Mouse (Mus musculus): ENCODE results near the gene Ticrr. TPM values are rescaled to one million over a fixed set of nuclear protein-coding genes. Genes with fewer than 3 reads are reported as not detected.
A peak's percentile ranks its signal among the peaks of the same experiment; 100 is the strongest.

Ticrr gene
- polyA plus RNA-seq, 1 experiment from 2014 or later = 11.6 TPM

- H3K27ac ChIP-seq = no peak overlapping the region
- ATAC-seq (replicated peaks; ENCODE audit: low FRiP score) = no peak
- no peak overlapping the region for H3K4me3 ChIP-seq (replicated peaks)
- WGBS = 82% methylated on average over 16 of the region's 16 CpGs
- H3K9me3 ChIP-seq (replicated peaks) = no peaks in the 10 kb centered on the region
- no peaks in the 10 kb centered on the region for H3K27me3 ChIP-seq
- no peaks in the 10 kb centered on the region for H3K4me1 ChIP-seq
- peaks cover 83% of the 10 kb centered on the region for H3K36me3 ChIP-seq
- H3K4me2 ChIP-seq = no peak overlapping the region
- H3K9ac ChIP-seq = no peak overlapping the region
Observed at GRCm38 (mm10) chr7:79702755-79703154, 42.8 kb downstream of the Ticrr start.

DNA sequence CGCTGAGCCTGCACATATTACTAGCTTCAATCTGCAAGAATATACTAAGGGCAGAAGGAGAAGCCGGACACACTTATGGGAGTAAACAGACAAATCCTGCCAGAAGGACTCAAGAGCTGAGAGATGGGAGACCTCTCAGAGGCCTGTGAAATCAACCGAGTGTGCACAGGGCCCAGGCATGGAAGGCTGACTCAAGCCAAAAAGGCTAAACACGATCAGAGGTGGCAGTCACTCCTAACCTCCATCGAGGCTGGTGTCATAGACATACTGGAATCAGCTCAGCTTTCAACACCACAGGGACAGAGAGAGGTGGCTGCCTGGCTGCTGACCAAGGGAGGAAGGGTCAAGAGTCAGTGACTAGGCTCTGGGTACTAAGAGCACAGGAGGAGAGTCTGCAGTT is 45.2 kb downstream of the Ticrr start:
- H3K9ac ChIP-seq = no peak overlapping the region
- no peak overlapping the region for H3K4me2 ChIP-seq
- no peak overlapping the region for H3K27ac ChIP-seq
- no peak for ATAC-seq (replicated peaks; ENCODE audit: low FRiP score)
- H3K27me3 ChIP-seq = peaks cover 13% of the 10 kb centered on the region; the same call in 1 of the 2 replicates
- peaks cover 71% of the 10 kb centered on the region for H3K36me3 ChIP-seq
- WGBS = 87% methylated on average over 5 of the region's 5 CpGs
- no peak overlapping the region for H3K4me3 ChIP-seq (replicated peaks)
- no peaks in the 10 kb centered on the region for H3K9me3 ChIP-seq (replicated peaks)
- peaks cover 7% of the 10 kb centered on the region for H3K4me1 ChIP-seq

DNA sequence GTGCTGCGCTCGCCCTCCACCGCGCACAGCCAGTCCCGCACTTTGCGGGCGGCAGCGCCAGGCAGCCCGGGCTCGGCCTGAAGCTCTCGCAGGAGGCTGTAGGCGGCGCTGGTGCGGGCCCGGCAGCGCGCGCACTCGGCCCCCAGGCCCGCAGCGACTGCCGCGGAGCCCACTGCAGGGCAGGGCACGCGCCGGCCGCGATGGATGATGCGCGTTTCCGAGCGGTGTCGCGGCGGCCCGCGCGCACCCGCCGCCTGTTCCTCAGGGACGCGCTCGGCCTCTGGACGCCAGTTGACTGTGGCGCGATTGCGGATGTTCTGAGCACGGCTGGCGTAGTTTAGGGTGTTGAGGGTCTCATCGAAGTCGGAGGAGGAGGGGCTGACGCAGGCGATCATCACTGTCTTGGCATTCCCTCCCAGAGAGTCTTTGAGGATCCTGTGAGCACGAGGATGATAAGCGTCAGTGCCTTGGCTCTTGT is 50.2 kb downstream of the Ticrr start:
- Histone ChIP-seq H3K9ac (peak overlapping the region; percentile 51), H3K4me2 (peak overlapping the region; percentile 85), H3K27me3 (peaks cover 28% of the 10 kb centered on the region), H3K4me3 (replicated peaks) (peak overlapping the region; percentile 50), H3K27ac (no peak overlapping the region), H3K36me3 (peaks cover 26% of the 10 kb centered on the region), H3K9me3 (replicated peaks) (no peaks in the 10 kb centered on the region), H3K4me1 (peaks cover 20% of the 10 kb centered on the region)
- WGBS = 1% methylated on average over 55 of the region's 55 CpGs
- peak; percentile 50; the same call in 1 of the 2 replicates for ATAC-seq (replicated peaks; ENCODE audit: low FRiP score)

DNA sequence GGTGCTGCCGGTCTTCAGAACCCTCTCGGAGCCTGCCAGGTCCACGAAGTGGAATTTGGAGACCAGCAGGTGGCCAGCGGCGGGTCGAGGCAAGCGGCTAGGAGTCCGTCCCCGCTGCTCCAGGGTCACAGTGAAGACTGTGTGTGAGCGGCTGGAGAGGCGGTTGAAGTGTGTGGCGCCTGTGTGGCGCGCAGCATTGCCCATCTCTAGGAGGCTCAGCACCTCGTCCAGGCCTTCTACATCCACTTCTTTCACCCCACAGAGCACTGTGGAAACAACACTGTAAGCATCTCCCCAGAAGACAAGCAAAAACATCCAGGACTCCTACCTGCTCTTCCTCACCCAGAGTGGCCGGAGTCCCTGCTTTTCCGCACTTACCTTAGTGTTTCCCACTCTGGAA is 50.8 kb downstream of the Ticrr start:
- Histone ChIP-seq H3K4me2 (peak overlapping the region; percentile 85), H3K4me3 (replicated peaks) (peak overlapping the region; percentile 50; the same call in 1 of the 2 replicates)
- WGBS = 47% methylated on average over 17 of the region's 17 CpGs

DNA sequence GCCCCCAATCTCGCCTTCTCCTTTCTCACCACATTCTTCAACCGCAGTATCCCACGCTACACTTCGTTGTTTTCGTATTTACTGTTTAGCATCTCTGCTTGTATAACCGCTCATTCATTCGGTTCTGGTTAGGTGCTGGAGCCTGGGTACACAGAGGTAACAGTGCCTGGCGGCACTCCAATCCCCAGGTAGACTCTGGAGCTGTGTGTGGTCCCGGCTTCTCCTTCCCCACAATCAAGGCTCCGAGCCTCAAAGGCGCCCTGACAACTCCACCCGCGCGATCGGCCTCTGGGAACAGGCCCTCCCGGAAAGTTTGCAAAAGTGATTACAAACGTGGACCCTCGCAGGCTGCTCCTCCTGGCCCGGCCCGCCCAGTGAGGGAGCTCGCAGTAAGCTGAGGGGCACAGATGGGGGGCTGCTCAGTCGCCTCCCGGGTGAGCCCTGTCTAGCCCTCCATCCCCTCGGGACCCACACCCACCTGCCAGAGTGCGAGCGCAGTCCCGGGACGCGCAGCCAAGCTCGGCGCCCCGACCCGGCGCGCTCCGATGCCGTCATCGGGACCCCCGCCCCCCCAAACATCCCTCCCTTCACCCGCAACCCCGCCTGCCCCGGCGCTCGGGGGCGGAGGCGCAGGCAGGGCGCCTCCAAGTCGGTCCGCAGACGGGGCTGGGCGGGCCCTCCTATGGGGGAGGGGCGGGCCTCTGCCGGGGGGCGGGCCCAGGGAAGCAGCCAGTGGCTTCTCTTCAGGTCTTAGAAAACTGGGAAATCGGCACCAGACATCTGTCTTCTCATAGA is 55.4 kb downstream of the Ticrr start, which contains the start of gene Kif7:
Gene Kif7, minus strand, starts transcription at position 534 of the 795 bp plus-strand sequence.
- Histone ChIP-seq H3K27me3 (peaks cover 29% of the 10 kb centered on the region), H3K36me3 (no peaks in the 10 kb centered on the region), H3K9me3 (replicated peaks) (no peaks in the 10 kb centered on the region), H3K9ac (peak within 1 kb of the TSS; percentile 83), H3K4me3 (replicated peaks) (peak within 1 kb of the TSS; percentile 86), H3K27ac (peak within 1 kb of the TSS; percentile 52; the same call in 1 of the 2 replicates), H3K4me2 (peak within 1 kb of the TSS; percentile 87), H3K4me1 (peaks cover 18% of the 10 kb centered on the region)
- under 1% methylated on average over 51 of the region's 55 CpGs for WGBS
- ATAC-seq (replicated peaks; ENCODE audit: low FRiP score) = peak; percentile 94

More for the DNA sequence above, 50.8 kb downstream of the Ticrr start:
- H3K4me1 ChIP-seq = peaks cover 20% of the 10 kb centered on the region
- H3K36me3 ChIP-seq = peaks cover 25% of the 10 kb centered on the region
- H3K27ac ChIP-seq = no peak overlapping the region
- no peaks in the 10 kb centered on the region for H3K9me3 ChIP-seq (replicated peaks)
- no peak overlapping the region for H3K9ac ChIP-seq
- H3K27me3 ChIP-seq = peaks cover 28% of the 10 kb centered on the region
- ATAC-seq (replicated peaks; ENCODE audit: low FRiP score) = no peak

DNA sequence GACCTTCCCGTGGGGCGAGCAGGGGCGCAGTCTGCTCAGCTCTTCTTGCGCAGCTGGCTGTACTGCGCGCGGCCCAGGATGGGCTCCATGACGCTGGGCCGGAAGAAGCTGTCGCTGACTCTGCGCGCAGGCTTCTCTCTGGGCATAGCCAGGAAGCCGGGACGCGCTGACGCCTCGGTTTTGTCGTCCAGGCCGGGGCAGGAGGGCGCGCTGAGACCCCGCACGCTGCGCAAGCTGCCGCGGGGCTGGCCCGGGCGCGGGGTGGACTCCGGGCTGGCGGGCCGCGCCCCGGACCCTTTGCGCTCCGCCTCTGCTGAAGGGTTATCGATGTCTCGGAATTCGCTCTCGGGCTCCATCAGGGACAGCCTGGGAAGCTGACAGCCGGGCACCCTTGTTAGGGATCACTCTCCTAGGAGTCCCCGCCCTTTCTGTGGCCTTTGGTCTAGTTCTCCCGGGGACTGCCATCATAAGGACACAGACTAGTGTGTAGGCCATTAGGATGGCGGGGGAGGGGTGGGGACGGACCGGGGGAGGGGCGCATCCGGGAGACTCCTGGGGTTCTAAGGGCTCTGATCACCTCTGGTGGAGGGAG is 61.5 kb downstream of the Ticrr start:
- WGBS = under 1% methylated on average over 48 of the region's 48 CpGs
- H3K27ac ChIP-seq = no peak overlapping the region

DNA sequence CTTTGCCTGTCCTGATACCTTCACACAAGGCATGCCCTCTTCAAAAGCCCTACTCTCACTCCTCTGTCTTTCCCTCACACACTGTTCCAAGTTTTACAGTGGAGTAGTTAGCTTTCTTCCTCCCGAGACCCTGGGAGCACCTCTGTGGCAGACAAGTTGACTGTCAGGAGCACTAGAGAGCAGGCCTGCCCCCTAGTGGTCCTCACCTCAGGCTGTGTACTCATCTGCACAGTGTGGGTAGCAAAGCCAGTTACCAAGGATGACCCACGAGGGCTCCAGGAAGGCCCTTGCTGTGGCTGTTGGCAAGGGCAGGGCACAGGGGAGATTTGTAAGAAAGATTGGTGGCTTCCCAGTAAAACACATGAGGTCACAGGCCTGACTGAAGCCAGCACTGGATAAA is 67.1 kb downstream of the Ticrr start:
- H3K27me3 ChIP-seq = peaks cover 29% of the 10 kb centered on the region
- H3K4me2 ChIP-seq = no peak overlapping the region
- H3K36me3 ChIP-seq = no peaks in the 10 kb centered on the region
- H3K9ac ChIP-seq = no peak overlapping the region
- 12% methylated on average over 2 of the region's 2 CpGs for WGBS
- H3K4me3 ChIP-seq (replicated peaks) = no peak overlapping the region
- no peak overlapping the region for H3K27ac ChIP-seq
- 0 out of 2 replicates have a peak, but pooled peaks cover 3% of the 10 kb centered on the region for H3K4me1 ChIP-seq
- no peak for ATAC-seq (replicated peaks; ENCODE audit: low FRiP score)
- H3K9me3 ChIP-seq (replicated peaks) = no peaks in the 10 kb centered on the region

More for the DNA sequence above, 61.5 kb downstream of the Ticrr start:
- Histone ChIP-seq H3K9ac (peak overlapping the region; percentile 65), H3K36me3 (no peaks in the 10 kb centered on the region), H3K4me3 (replicated peaks) (peak overlapping the region; percentile 65), H3K9me3 (replicated peaks) (no peaks in the 10 kb centered on the region), H3K4me1 (peaks cover 11% of the 10 kb centered on the region), H3K4me2 (peak overlapping the region; percentile 92), H3K27me3 (peaks cover 52% of the 10 kb centered on the region)
- ATAC-seq (replicated peaks; ENCODE audit: low FRiP score) = peak; percentile 76

DNA sequence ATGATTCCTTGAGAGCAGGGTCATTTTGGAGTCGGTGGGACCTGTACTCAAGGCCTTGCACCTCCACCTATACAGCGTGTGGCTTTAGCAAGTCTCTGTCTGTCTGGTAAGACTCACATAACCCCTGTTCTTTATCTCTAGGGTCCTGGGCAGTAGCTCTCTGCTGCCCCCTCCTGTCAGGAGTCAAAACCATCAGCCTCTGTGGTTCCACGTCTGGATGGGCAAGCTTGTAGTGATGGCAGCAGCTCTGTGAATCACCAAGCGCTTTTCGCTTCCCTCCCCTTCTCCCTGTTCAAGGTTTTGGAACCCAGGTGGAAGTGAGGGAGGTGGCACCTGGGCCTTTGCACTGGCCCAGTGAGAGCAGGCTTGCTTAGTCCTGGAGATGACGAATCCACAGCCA is 68.2 kb downstream of the Ticrr start:
- Histone ChIP-seq H3K27me3 (peaks cover 18% of the 10 kb centered on the region), H3K4me1 (0 out of 2 replicates have a peak, but pooled peaks cover 3% of the 10 kb centered on the region), H3K4me2 (no peak overlapping the region), H3K9ac (no peak overlapping the region), H3K9me3 (replicated peaks) (no peaks in the 10 kb centered on the region), H3K4me3 (replicated peaks) (no peak overlapping the region), H3K36me3 (no peaks in the 10 kb centered on the region), H3K27ac (no peak overlapping the region)
- 24% methylated on average over 6 of the region's 6 CpGs for WGBS
- 0 out of 2 replicates have a peak, but pooled peaks have one; percentile 19 for ATAC-seq (replicated peaks; ENCODE audit: low FRiP score)

DNA sequence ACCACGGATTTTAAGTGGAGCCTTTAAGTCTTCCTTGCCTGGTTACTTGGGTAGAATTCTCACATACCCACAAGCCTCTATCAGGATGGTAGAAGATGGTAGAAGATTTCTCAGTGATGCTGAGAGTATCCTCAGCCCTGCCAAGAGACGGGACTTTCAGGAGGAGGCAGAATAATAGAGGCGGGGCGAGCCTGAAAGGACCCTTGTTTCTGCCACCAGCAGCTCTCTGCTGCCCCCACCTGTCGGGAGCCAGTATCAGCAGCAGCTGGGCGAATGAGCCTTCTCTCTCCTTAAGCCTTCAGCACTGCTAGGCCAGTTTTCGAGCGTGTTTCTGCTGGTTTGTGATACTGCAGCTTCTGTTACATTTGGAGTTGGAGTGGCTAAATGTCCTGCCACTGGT is 69.2 kb downstream of the Ticrr start:
- H3K4me1 ChIP-seq = 0 out of 2 replicates have a peak, but pooled peaks cover 3% of the 10 kb centered on the region
- 7% methylated on average over 8 of the region's 8 CpGs for WGBS
- no peak overlapping the region for H3K9ac ChIP-seq
- ATAC-seq (replicated peaks; ENCODE audit: low FRiP score) = no peak
- H3K9me3 ChIP-seq (replicated peaks) = no peaks in the 10 kb centered on the region
- peaks cover 10% of the 10 kb centered on the region for H3K27me3 ChIP-seq
- H3K36me3 ChIP-seq = no peaks in the 10 kb centered on the region
- H3K27ac ChIP-seq = no peak overlapping the region
- no peak overlapping the region for H3K4me3 ChIP-seq (replicated peaks)
- no peak overlapping the region for H3K4me2 ChIP-seq

- H3K36me3 ChIP-seq = no peaks in the 10 kb centered on the region
- 70% methylated on average over 11 of the region's 11 CpGs for WGBS
- H3K4me1 ChIP-seq = 0 out of 2 replicates have a peak, but pooled peaks cover 3% of the 10 kb centered on the region
- H3K9ac ChIP-seq = no peak overlapping the region
- H3K27me3 ChIP-seq = peaks cover 10% of the 10 kb centered on the region
- no peaks in the 10 kb centered on the region for H3K9me3 ChIP-seq (replicated peaks)
- no peak for ATAC-seq (replicated peaks; ENCODE audit: low FRiP score)
- H3K4me3 ChIP-seq (replicated peaks) = no peak overlapping the region
- H3K4me2 ChIP-seq = no peak overlapping the region
- no peak overlapping the region for H3K27ac ChIP-seq
Observed at GRCm38 (mm10) chr7:79729743-79730370, 69.9 kb downstream of the Ticrr start.

GRCm38 (mm10) chr7:79731438-79731837 is 71.4 kb downstream of the Ticrr start:
- Histone ChIP-seq H3K9me3 (replicated peaks) (no peaks in the 10 kb centered on the region), H3K9ac (no peak overlapping the region), H3K4me3 (replicated peaks) (no peak overlapping the region), H3K27me3 (peaks cover 4% of the 10 kb centered on the region), H3K4me2 (no peak overlapping the region), H3K4me1 (0 out of 2 replicates have a peak, but pooled peaks cover 3% of the 10 kb centered on the region), H3K27ac (no peak overlapping the region), H3K36me3 (0 out of 2 replicates have a peak, but pooled peaks cover 1% of the 10 kb centered on the region)
- WGBS = 84% methylated on average over 13 of the region's 13 CpGs
- no peak for ATAC-seq (replicated peaks; ENCODE audit: low FRiP score)
